8 mouse cellular contexts compared by ENCODE assay signal in the genomic region with DNA sequence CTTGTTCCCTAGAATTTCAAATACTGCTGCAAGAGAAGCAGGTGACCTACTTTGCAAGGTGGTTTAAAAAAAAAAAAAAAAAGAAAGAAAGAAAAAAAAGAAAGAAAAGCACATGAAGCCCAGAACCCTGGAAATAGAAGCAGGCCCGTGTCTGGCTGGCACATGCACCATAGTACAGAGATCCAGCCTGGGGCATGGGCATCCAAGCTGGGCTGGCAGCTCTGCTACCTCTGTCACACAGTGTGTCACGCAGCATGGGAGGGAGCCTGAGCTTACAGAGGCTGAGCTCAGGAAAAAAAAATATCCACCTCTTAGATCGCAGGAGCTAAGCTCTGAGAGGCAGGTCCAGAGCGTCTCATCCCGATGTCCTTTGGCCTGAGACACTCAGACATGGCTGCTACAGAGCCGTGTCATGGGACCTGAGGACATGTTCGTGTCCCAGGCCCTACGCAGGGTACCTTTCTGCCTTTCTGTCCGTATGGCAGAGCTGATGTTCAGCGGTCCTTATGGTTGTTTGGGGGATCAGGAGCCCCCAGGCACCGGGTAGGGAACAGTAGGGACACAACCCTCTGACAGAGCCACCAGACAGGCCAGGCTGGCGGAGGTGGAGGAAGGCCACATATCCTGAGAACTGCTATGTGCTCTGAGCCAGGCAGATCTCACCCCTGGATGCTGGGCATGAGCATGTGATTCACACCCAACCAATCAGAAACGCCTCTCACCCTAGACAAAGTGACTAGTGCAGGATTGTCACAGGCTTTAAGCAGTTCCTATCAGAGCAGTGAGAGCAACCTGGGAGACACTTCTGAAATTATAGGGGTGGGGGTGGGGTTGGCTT.
DNase-seq lines count a peak whose midpoint lies in the region; ATAC-seq lines count a peak whose summit lies in the region.

No protein-coding gene starts in this region.

- H3K27ac ChIP-seq in liver, embryonic 12.5 days = no peak overlapping the region
- H3K27ac ChIP-seq in embryonic facial prominence, embryonic 14.5 days (replicated peaks; ENCODE audit: low read depth, low read length) = no peak overlapping the region

- H3K36me3 ChIP-seq in liver, embryonic 12.5 days = peaks cover 32% of the 10 kb centered on the region
- H3K36me3 ChIP-seq in embryonic facial prominence, embryonic 14.5 days (ENCODE audit: control insufficient read depth, insufficient read depth, low read length) = peaks cover 19% of the 10 kb centered on the region

- 0 out of 2 replicates have a peak, but pooled peaks have one; percentile 13 for ATAC-seq in liver, embryonic 12.5 days
- peak; percentile 67; the same call in 1 of the 2 replicates for ATAC-seq in embryonic facial prominence, embryonic 14.5 days (ENCODE audit: low read depth)
- no peak for ATAC-seq in CD4-positive, CD25-positive, alpha-beta regulatory T cell, adult 4 months

- no peaks in the 10 kb centered on the region for H3K9me3 ChIP-seq in liver, embryonic 12.5 days (replicated peaks)
- no peaks in the 10 kb centered on the region for H3K9me3 ChIP-seq in embryonic facial prominence, embryonic 14.5 days (ENCODE audit: control insufficient read depth, low read length)

- no peak for DNase-seq in liver
- no peak for DNase-seq in embryonic facial prominence, embryonic 14.5 days (ENCODE audit: low spot score)
- DNase-seq in left cerebral cortex, postnatal 36 days (ENCODE audit: low spot score in 2 of 2) = peak; percentile 45 to 49
- peak; percentile 43 to 63 for DNase-seq in right cerebral cortex, postnatal 36 days (ENCODE audit: low spot score in 2 of 2)
- DNase-seq in MN1 (ENCODE audit: low spot score) = no peak
- DNase-seq in heart, postnatal 10 days = no peak

- H3K4me1 ChIP-seq in liver, embryonic 12.5 days = peaks cover 7% of the 10 kb centered on the region; the same call in 1 of the 2 replicates
- no peaks in the 10 kb centered on the region for H3K4me1 ChIP-seq in embryonic facial prominence, embryonic 14.5 days (ENCODE audit: control insufficient read depth, insufficient read depth, low read length)

- no peak overlapping the region for H3K4me2 ChIP-seq in liver, embryonic 12.5 days
- H3K4me2 ChIP-seq in embryonic facial prominence, embryonic 14.5 days (ENCODE audit: low read depth, low read length) = no peak overlapping the region

- 76% methylated on average over 13 of the region's 13 CpGs for WGBS in liver, embryonic 12.5 days (ENCODE audit: insufficient replicate concordance)
- WGBS in embryonic facial prominence, embryonic 14.5 days = 84% methylated on average over 13 of the region's 13 CpGs

- H3K4me3 ChIP-seq in liver, embryonic 12.5 days = no peak overlapping the region
- no peak overlapping the region for H3K4me3 ChIP-seq in embryonic facial prominence, embryonic 14.5 days (ENCODE audit: low read depth, low read length)

- no peak overlapping the region for H3K9ac ChIP-seq in liver, embryonic 12.5 days
- H3K9ac ChIP-seq in embryonic facial prominence, embryonic 14.5 days (ENCODE audit: low read depth, low read length) = no peak overlapping the region

- no peaks in the 10 kb centered on the region for H3K27me3 ChIP-seq in liver, embryonic 12.5 days (replicated peaks)
- H3K27me3 ChIP-seq in embryonic facial prominence, embryonic 14.5 days (replicated peaks; ENCODE audit: control insufficient read depth, insufficient read depth, low read length) = no peaks in the 10 kb centered on the region

- intact Hi-C loops in left cerebral cortex, postnatal 36 days (cut with DNase I) = no loop called here
- intact Hi-C loops in heart, postnatal 10 days (cut with DNase I) = no loop called here

Comparison
In these comparisons a context has a peak if more than half of its experiments do, and no peak if none do; other contexts are left out.
1. DNase-seq: peak in left cerebral cortex, postnatal 36 days (2 of 2) and right cerebral cortex, postnatal 36 days (2 of 2); none in liver (single experiment), embryonic facial prominence, embryonic 14.5 days (single experiment), MN1 (single experiment) and heart, postnatal 10 days (0 of 2).